Mouse (Mus musculus) erythroblast, embryonic 14.5 days (primary cell): Measurements from ENCODE around the gene Gemin6.

Source experiments
- GATA1 ChIP-seq: IDR thresholded peaks from 2 replicates; pipeline ENCODE4 v1.6.1; 2012; ENCODE audit warnings: low read length, inconsistent platforms, mixed read lengths
- TAL1 ChIP-seq: IDR thresholded peaks from 3 replicates; pipeline ENCODE4 v1.6.1; 2012; ENCODE audit warnings: low read length, inconsistent platforms, mixed read lengths

- TF ChIP-seq GATA1 (no peak), TAL1 (no peak)
These were observed 412 bp upstream of the Gemin6 start for GRCm38 (mm10) chr17:80223829-80224228.
